Mouse (Mus musculus): ENCODE measurements around the gene Lrrc75b. TPM values are rescaled to one million over a fixed set of nuclear protein-coding genes. Genes with fewer than 3 reads are reported as not detected.
A peak's percentile ranks its signal among the peaks of the same experiment; 100 is the strongest.

Gene Lrrc75b
- polyA plus RNA-seq, 1 experiment from 2014 or later = 0.77 TPM

DNA sequence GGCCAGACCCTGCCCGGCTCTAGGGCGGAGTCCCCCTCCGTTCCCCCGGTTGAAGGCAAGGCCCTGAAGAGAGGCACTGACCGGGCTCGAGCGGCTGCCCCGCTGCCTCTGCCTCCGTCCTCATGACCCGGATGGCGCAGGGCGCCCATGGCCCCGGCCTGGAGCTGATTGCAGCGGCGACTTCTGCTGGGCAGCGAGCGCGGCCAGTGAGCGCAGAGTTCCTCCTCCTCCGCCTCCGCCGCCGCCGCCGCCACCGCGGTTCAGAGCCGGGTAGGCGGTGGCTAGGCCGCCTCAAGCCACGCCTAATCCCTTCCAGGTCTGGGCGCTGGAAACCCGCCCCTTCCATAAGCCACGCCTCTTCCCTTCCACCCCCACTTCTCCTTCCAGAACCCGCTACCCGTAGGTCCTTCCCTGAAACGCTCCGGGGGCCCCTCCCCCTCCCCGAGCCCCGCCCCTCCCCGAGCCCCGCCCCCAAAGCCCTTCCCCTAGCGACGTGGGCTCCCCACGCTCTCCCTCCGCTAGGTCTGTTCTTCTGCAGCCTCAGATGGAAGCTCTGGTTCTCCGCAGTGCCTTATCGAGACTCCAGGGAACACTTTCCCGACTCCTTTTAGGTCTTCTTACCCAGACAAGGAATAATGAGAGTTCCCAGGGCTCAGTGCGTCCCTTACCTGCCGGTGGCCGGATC is 42.9 kb downstream of the Lrrc75b start, which contains the start of gene Snrpd3:
Gene Snrpd3, plus strand, starts transcription at position 479 of the 685 bp plus-strand sequence.
- Histone ChIP-seq H3K4me3 (ENCODE audit: low read depth, low read length) (peak within 1 kb of the TSS; percentile 70), H3K9me3 (ENCODE audit: control insufficient read depth, low read length) (no peaks in the 10 kb centered on the region), H3K4me1 (ENCODE audit: control insufficient read depth, insufficient read depth, low read length) (peaks cover 15% of the 10 kb centered on the region), H3K4me2 (ENCODE audit: low read depth, severe bottlenecking) (peak within 1 kb of the TSS; percentile 81), H3K36me3 (ENCODE audit: control insufficient read depth, insufficient read depth, low read length) (peaks cover 4% of the 10 kb centered on the region; the same call in 1 of the 2 replicates), H3K27ac (replicated peaks; ENCODE audit: low read depth, low read length) (peak within 1 kb of the TSS; percentile 92), H3K9ac (ENCODE audit: low read length) (peak within 1 kb of the TSS; percentile 90), H3K27me3 (ENCODE audit: control insufficient read depth, insufficient read depth, low read length) (no peaks in the 10 kb centered on the region)
- peak; percentile 99 for ATAC-seq (ENCODE audit: insufficient number of reproducible peaks, low FRiP score, low TSS enrichment, low read depth)
- WGBS = under 1% methylated on average over 33 of the region's 52 CpGs
- DNase-seq (ENCODE audit: low spot score) = peak; percentile 95

DNA sequence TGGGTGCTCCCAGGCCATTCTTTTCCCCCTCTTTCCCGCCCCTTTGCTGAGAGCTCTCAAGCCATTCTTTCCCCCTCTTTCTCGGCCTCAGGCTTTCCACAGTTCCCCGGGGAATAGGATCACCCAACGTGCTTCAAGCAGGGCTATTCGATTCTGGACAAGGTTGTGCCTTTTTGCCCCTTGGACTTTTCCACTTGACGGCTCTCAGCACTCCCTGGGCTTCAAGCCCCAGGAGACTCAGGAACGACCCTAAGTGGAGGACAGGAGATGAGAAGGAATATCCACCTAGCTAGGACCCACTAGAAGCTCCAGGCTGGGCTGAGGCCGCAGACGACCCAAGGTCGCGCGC is 43.4 kb downstream of the Lrrc75b start:
- H3K4me1 ChIP-seq (ENCODE audit: control insufficient read depth, insufficient read depth, low read length) = peaks cover 15% of the 10 kb centered on the region
- DNase-seq (ENCODE audit: low spot score) = no peak
- H3K4me3 ChIP-seq (ENCODE audit: low read depth, low read length) = peak overlapping the region; percentile 70
- no peaks in the 10 kb centered on the region for H3K9me3 ChIP-seq (ENCODE audit: control insufficient read depth, low read length)
- ATAC-seq (ENCODE audit: insufficient number of reproducible peaks, low FRiP score, low TSS enrichment, low read depth) = no peak
- H3K9ac ChIP-seq (ENCODE audit: low read length) = peak overlapping the region; percentile 90
- peak overlapping the region; percentile 80 for H3K27ac ChIP-seq (replicated peaks; ENCODE audit: low read depth, low read length)
- H3K27me3 ChIP-seq (ENCODE audit: control insufficient read depth, insufficient read depth, low read length) = no peaks in the 10 kb centered on the region
- H3K36me3 ChIP-seq (ENCODE audit: control insufficient read depth, insufficient read depth, low read length) = peaks cover 4% of the 10 kb centered on the region; the same call in 1 of the 2 replicates
- peak overlapping the region; percentile 81 for H3K4me2 ChIP-seq (ENCODE audit: low read depth, severe bottlenecking)
- 0% methylated on average over 12 of the region's 12 CpGs for WGBS

DNA sequence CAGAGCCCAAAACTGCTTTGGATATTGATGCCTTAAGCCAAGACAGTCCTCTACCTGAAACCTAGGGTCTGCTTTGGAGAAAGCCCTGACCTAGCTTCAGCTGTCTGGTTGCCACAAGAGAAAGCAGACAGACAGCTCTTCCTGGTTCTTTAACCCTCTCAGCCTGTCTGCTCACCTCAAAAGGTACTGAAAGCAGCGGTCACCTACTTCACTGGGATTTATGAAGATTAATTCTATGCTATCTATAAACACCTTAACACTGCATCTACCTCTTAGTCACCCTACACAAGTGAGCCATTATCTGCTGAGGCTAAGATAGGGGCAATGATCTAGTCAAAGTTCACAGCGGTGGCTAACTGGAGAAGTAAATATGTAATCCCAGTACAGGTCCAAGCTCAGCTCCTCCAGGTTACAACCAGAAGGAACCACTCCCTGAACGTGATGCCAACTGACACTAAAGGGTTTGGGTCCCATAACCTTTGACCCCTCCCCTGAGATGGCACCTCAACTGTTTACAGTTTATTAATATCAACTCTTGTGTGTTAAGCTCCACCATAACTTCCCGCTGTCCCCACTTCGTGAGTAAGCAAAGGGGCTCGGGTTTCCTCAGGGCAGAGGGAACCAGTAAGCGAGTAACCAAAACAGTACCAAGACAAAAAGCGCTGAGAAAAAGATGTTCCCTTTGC is 43.9 kb downstream of the Lrrc75b start:
- Histone ChIP-seq H3K9me3 (ENCODE audit: control insufficient read depth, low read length) (no peaks in the 10 kb centered on the region), H3K36me3 (ENCODE audit: control insufficient read depth, insufficient read depth, low read length) (peaks cover 6% of the 10 kb centered on the region; the same call in 1 of the 2 replicates), H3K27ac (replicated peaks; ENCODE audit: low read depth, low read length) (no peak overlapping the region), H3K4me3 (ENCODE audit: low read depth, low read length) (peak overlapping the region; percentile 70), H3K4me2 (ENCODE audit: low read depth, severe bottlenecking) (peak overlapping the region; percentile 81), H3K9ac (ENCODE audit: low read length) (peak overlapping the region; percentile 90), H3K4me1 (ENCODE audit: control insufficient read depth, insufficient read depth, low read length) (peaks cover 15% of the 10 kb centered on the region), H3K27me3 (ENCODE audit: control insufficient read depth, insufficient read depth, low read length) (no peaks in the 10 kb centered on the region)
- 28% methylated on average over 8 of the region's 8 CpGs for WGBS
- no peak for ATAC-seq (ENCODE audit: insufficient number of reproducible peaks, low FRiP score, low TSS enrichment, low read depth)
- DNase-seq (ENCODE audit: low spot score) = peak; percentile 23

DNA sequence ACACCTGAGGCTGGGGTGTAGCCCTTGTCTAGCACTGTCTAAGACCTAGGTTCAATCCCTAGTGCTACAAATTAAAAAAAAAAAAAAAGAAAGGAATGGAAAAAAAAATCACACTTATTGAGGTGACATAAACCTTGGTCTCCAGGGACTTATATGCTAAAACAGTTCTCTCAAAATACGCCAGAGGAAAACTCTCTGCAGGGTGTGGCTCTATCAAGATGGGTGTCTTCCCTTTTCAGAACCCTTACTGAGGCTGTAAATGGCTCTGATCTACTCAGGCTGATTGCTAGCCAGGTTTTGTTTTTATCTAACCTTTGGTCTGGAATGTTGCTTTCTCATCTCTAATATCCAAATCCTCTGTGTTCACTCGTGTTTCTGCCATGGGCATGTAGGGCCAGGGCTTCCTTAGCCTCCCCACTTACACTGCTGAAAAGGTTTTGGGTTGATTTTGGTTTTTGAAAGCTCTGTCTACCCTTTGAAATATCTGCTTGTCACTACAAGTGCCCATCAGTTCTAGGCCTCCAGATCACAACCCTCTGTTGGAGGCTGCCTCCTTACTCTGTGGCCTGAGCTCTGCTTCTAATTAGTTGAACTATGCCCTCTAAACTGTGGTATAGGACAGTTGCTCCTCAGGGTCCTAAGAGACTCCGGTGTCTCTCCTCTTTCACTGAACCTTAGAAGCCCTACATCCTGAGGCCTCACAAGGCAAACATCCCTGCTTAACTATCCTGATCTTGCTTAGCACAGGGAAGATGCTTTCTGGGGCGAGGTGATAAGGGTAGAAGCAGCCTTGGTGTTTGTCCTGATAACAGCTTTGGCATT is 44.7 kb downstream of the Lrrc75b start:
- peak overlapping the region; percentile 81; the same call in 1 of the 2 replicates for H3K4me2 ChIP-seq (ENCODE audit: low read depth, severe bottlenecking)

DNA sequence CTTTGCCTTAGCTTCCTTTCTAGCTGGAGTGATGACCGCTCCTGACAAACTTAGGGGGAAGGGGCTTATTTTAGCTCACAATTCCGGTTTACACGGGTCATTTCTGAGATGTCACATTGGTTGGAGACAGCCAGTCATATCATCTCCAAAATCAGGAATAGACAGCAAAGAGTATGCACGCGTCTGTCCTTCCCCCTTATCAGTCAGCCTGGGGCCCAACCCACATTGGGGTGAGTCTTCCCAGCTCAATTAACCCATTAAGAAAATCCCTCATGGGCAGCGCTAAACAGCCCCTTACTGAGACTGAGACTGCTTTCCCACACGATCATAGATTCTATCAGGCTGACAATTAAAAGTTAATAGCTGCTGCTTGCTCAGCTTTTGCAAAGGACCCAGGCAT is 45.8 kb downstream of the Lrrc75b start:
- Histone ChIP-seq H3K9me3 (ENCODE audit: control insufficient read depth, low read length) (no peaks in the 10 kb centered on the region), H3K9ac (ENCODE audit: low read length) (no peak overlapping the region), H3K4me1 (ENCODE audit: control insufficient read depth, insufficient read depth, low read length) (peaks cover 15% of the 10 kb centered on the region), H3K4me2 (ENCODE audit: low read depth, severe bottlenecking) (no peak overlapping the region), H3K27me3 (ENCODE audit: control insufficient read depth, insufficient read depth, low read length) (no peaks in the 10 kb centered on the region), H3K4me3 (ENCODE audit: low read depth, low read length) (no peak overlapping the region), H3K27ac (replicated peaks; ENCODE audit: low read depth, low read length) (no peak overlapping the region), H3K36me3 (ENCODE audit: control insufficient read depth, insufficient read depth, low read length) (peaks cover 18% of the 10 kb centered on the region)
- no peak for ATAC-seq (ENCODE audit: insufficient number of reproducible peaks, low FRiP score, low TSS enrichment, low read depth)
- 74% methylated on average over 7 of the region's 7 CpGs for WGBS
- no peak for DNase-seq (ENCODE audit: low spot score)

More for the DNA sequence above, 44.7 kb downstream of the Lrrc75b start:
- no peaks in the 10 kb centered on the region for H3K9me3 ChIP-seq (ENCODE audit: control insufficient read depth, low read length)
- WGBS = 53% methylated on average over 4 of the region's 4 CpGs
- no peak overlapping the region for H3K27ac ChIP-seq (replicated peaks; ENCODE audit: low read depth, low read length)
- no peak overlapping the region for H3K4me3 ChIP-seq (ENCODE audit: low read depth, low read length)
- peaks cover 15% of the 10 kb centered on the region for H3K4me1 ChIP-seq (ENCODE audit: control insufficient read depth, insufficient read depth, low read length)
- peaks cover 11% of the 10 kb centered on the region for H3K36me3 ChIP-seq (ENCODE audit: control insufficient read depth, insufficient read depth, low read length)
- no peaks in the 10 kb centered on the region for H3K27me3 ChIP-seq (ENCODE audit: control insufficient read depth, insufficient read depth, low read length)
- no peak overlapping the region for H3K9ac ChIP-seq (ENCODE audit: low read length)
- DNase-seq (ENCODE audit: low spot score) (no peak), ATAC-seq (ENCODE audit: insufficient number of reproducible peaks, low FRiP score, low TSS enrichment, low read depth) (no peak)

DNA sequence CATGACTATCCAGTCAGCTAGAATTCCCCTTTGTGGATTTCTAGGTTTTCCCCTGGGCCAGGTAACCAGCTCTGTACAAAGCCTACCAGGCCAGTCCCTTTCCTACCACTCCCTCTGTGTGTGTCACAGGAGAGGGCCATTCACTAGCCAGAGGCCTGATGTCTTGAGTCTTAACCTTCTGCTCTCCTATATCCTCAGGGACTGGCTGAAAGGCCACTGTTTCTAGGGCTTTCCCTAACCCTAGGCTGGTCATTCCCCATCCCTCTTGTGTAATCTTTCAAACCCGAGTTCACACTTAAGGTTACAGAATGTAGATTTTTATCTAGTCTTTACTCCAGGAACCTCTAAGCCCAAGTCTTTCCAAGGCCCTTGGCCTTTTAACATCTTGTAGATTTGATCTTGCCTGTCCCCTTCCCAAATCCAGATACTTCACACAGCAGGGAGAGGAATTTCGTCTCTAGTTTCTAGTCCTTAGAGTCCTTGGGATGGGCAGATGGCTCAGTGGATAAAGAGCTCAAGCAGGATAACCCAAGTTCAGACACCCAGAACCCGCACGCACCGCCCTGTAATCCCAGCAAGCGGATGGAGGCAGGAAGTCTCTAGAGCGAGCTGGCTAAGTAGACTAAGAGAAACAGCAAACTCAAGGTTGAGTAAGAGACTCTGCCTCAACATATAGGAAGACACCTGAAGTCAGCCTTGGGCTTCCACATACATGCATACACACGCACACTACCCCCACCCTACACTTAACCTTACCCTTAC is 46.6 kb downstream of the Lrrc75b start:
- H3K9me3 ChIP-seq (ENCODE audit: control insufficient read depth, low read length) = no peaks in the 10 kb centered on the region
- H3K4me2 ChIP-seq (ENCODE audit: low read depth, severe bottlenecking) = no peak overlapping the region

DNA sequence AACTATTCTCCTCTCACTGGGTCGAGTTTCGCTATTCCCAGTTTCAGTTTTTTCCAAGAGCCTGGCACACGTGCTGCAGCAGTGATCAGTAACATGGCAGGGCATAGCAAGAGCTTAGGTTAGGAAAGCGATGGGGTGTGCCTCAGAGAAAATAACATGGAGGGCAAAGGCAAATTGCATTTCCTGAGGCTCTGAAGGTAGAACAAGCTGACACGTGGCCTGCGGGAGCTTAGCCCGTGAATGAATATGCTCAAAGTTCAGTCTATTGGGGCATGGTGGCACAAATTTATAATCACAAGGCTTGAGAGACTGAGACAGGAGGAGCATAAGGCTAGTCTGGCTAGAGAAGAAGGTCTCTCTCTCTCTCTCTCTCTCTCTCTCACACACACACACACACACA is 47.3 kb downstream of the Lrrc75b start:
- Histone ChIP-seq H3K4me1 (ENCODE audit: control insufficient read depth, insufficient read depth, low read length) (peaks cover 8% of the 10 kb centered on the region), H3K9me3 (ENCODE audit: control insufficient read depth, low read length) (no peaks in the 10 kb centered on the region), H3K36me3 (ENCODE audit: control insufficient read depth, insufficient read depth, low read length) (peaks cover 27% of the 10 kb centered on the region), H3K27me3 (ENCODE audit: control insufficient read depth, insufficient read depth, low read length) (no peaks in the 10 kb centered on the region), H3K4me2 (ENCODE audit: low read depth, severe bottlenecking) (no peak overlapping the region), H3K9ac (ENCODE audit: low read length) (no peak overlapping the region), H3K27ac (replicated peaks; ENCODE audit: low read depth, low read length) (no peak overlapping the region), H3K4me3 (ENCODE audit: low read depth, low read length) (no peak overlapping the region)
- ATAC-seq (ENCODE audit: insufficient number of reproducible peaks, low FRiP score, low TSS enrichment, low read depth) (no peak), DNase-seq (ENCODE audit: low spot score) (no peak)
- whole genome bisulfite sequencing = 87% methylated on average over 7 of the region's 7 CpGs

More for the DNA sequence above, 46.6 kb downstream of the Lrrc75b start:
- Histone ChIP-seq H3K4me1 (ENCODE audit: control insufficient read depth, insufficient read depth, low read length) (peaks cover 8% of the 10 kb centered on the region), H3K4me3 (ENCODE audit: low read depth, low read length) (no peak overlapping the region), H3K9ac (ENCODE audit: low read length) (no peak overlapping the region), H3K36me3 (ENCODE audit: control insufficient read depth, insufficient read depth, low read length) (peaks cover 25% of the 10 kb centered on the region), H3K27me3 (ENCODE audit: control insufficient read depth, insufficient read depth, low read length) (no peaks in the 10 kb centered on the region), H3K27ac (replicated peaks; ENCODE audit: low read depth, low read length) (no peak overlapping the region)
- no peak for DNase-seq (ENCODE audit: low spot score)
- 91% methylated on average over 8 of the region's 8 CpGs for WGBS
- ATAC-seq (ENCODE audit: insufficient number of reproducible peaks, low FRiP score, low TSS enrichment, low read depth) = no peak

DNA sequence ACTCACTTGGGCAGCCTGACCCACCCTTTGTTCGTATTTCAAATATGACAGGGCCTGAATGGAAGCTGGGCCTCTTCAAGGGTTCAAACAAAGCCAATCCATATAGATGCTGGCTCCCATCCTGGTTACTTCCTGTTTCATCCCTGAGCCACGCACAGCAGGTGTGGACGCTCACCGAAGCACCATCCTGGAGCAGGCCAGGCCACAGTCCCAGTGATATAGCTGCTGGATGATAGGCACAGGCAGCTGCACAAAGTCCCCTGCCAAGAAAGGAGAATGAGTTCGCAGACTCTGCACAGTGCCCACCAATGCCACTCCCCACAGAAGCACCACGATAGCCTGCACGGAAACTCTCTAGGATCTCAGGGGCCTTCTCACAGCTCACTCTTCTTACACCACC is 48.2 kb downstream of the Lrrc75b start:
- H3K9ac ChIP-seq (ENCODE audit: low read length) = no peak overlapping the region
- no peaks in the 10 kb centered on the region for H3K9me3 ChIP-seq (ENCODE audit: control insufficient read depth, low read length)
- peaks cover 31% of the 10 kb centered on the region for H3K36me3 ChIP-seq (ENCODE audit: control insufficient read depth, insufficient read depth, low read length)
- DNase-seq (ENCODE audit: low spot score) (no peak), ATAC-seq (ENCODE audit: insufficient number of reproducible peaks, low FRiP score, low TSS enrichment, low read depth) (no peak)
- H3K27ac ChIP-seq (replicated peaks; ENCODE audit: low read depth, low read length) = no peak overlapping the region
- H3K4me3 ChIP-seq (ENCODE audit: low read depth, low read length) = no peak overlapping the region
- H3K27me3 ChIP-seq (ENCODE audit: control insufficient read depth, insufficient read depth, low read length) = no peaks in the 10 kb centered on the region
- H3K4me2 ChIP-seq (ENCODE audit: low read depth, severe bottlenecking) = no peak overlapping the region
- peaks cover 8% of the 10 kb centered on the region for H3K4me1 ChIP-seq (ENCODE audit: control insufficient read depth, insufficient read depth, low read length)
- WGBS = 89% methylated on average over 7 of the region's 7 CpGs
